Mouse (Mus musculus) urinary bladder, postnatal 14 days (tissue): ENCODE data around the gene Pkig.
"Not testable (repeated sequence)": the region's sequence is repeated elsewhere in the genome, so short reads cannot be mapped to it uniquely, and the experiment has no call there.

Experiments used
- DNase-seq: peaks from one replicate; pipeline ENCODE4 v3.0.0; 2021; ENCODE audit warnings: low spot score

Gene Pkig

GRCm38 (mm10) chr2:163682344-163682743, 24.2 kb downstream of the Pkig start:
- DNase-seq, result no peak

GRCm38 (mm10) chr2:163685287-163685686, 27.1 kb downstream of the Pkig start:
- no peak for DNase-seq

GRCm38 (mm10) chr2:163685761-163686200, 27.6 kb downstream of the Pkig start:
- peak; percentile 49 for DNase-seq

- no peak for DNase-seq
Observed at GRCm38 (mm10) chr2:163686233-163686632, 28.0 kb downstream of the Pkig start.

GRCm38 (mm10) chr2:163686886-163687285, 28.7 kb downstream of the Pkig start:
- no peak for DNase-seq

- not testable (repeated sequence) for DNase-seq
Observed at GRCm38 (mm10) chr2:163688377-163688776, 30.2 kb downstream of the Pkig start.

GRCm38 (mm10) chr2:163689771-163690170, 31.6 kb downstream of the Pkig start:
- no peak for DNase-seq

- no peak for DNase-seq
Observed at GRCm38 (mm10) chr2:163690409-163691304, 32.5 kb downstream of the Pkig start.

GRCm38 (mm10) chr2:163691846-163692605, 33.8 kb downstream of the Pkig start:
- DNase-seq, result no peak

GRCm38 (mm10) chr2:163692873-163693612, 34.9 kb downstream of the Pkig start:
- no peak for DNase-seq

GRCm38 (mm10) chr2:163693716-163694314, 35.6 kb downstream of the Pkig start:
- no peak for DNase-seq

- DNase-seq, result no peak
Observed at GRCm38 (mm10) chr2:163696763-163697162, 38.6 kb downstream of the Pkig start.

GRCm38 (mm10) chr2:163697764-163698480, 39.7 kb downstream of the Pkig start:
- no peak for DNase-seq

GRCm38 (mm10) chr2:163699078-163699780, 41.0 kb downstream of the Pkig start:
- DNase-seq, result no peak

GRCm38 (mm10) chr2:163702431-163702830, 44.2 kb downstream of the Pkig start:
- no peak for DNase-seq

- DNase-seq, result no peak
Observed at GRCm38 (mm10) chr2:163702921-163703320, 44.7 kb downstream of the Pkig start.

GRCm38 (mm10) chr2:163703599-163704260, 45.5 kb downstream of the Pkig start:
- no peak for DNase-seq

GRCm38 (mm10) chr2:163708321-163708720, 50.1 kb downstream of the Pkig start:
- no peak for DNase-seq

GRCm38 (mm10) chr2:163708763-163709250, 50.6 kb downstream of the Pkig start:
- no peak for DNase-seq

GRCm38 (mm10) chr2:163710000-163710399, 51.8 kb downstream of the Pkig start:
- no peak for DNase-seq
